Mouse (Mus musculus) thymus, adult 2 months (tissue): ENCODE results near the gene Rbm20. TPM values are rescaled to one million over a fixed set of nuclear protein-coding genes. Genes with fewer than 3 reads are reported as not detected.
A peak's percentile ranks its signal among the peaks of the same experiment; 100 is the strongest.

Source experiments
- DNase-seq: peaks from one replicate; pipeline ENCODE4 v3.0.0; 2021
- H3K27ac ChIP-seq: fragments of 200-500 bp; 2 replicates; pipeline ENCODE4 v1.5.1; 2012; ENCODE audit warnings: low read length, control low read depth; ENCODE audit not compliant: control insufficient read depth, insufficient read depth
- H3K27me3 ChIP-seq: fragments of 200-500 bp; 2 replicates; pipeline ENCODE4 v1.6.1; 2012; ENCODE audit warnings: mild to moderate bottlenecking, low read length, moderate library complexity, mixed read lengths; ENCODE audit not compliant: control insufficient read depth, insufficient read depth
- H3K36me3 ChIP-seq: fragments of 200-500 bp; 2 replicates; pipeline ENCODE4 v1.6.1; 2012; ENCODE audit warnings: mild to moderate bottlenecking, low read length, moderate library complexity; ENCODE audit not compliant: control insufficient read depth, insufficient read depth
- H3K4me1 ChIP-seq: fragments of 200-500 bp; replicated peaks from 2 replicates; pipeline ENCODE4 v1.6.1; 2012; ENCODE audit warnings: low read length; ENCODE audit not compliant: control insufficient read depth, insufficient read depth
- H3K4me3 ChIP-seq: fragments of 200-500 bp; 2 replicates; pipeline ENCODE4 v1.5.1; 2012; ENCODE audit warnings: mild to moderate bottlenecking, low read length, control low read depth, moderate library complexity; ENCODE audit not compliant: control insufficient read depth, insufficient read depth
- CTCF ChIP-seq: fragments of 200-500 bp; IDR thresholded peaks from 2 replicates; pipeline ENCODE4 v1.5.1; 2012; ENCODE audit warnings: mild to moderate bottlenecking, control low read depth, low read length, moderate library complexity, borderline replicate concordance; ENCODE audit not compliant: control insufficient read depth, poor library complexity, insufficient read depth; ENCODE audit errors: extremely low read depth
- POLR2A ChIP-seq: fragments of 200-500 bp; IDR thresholded peaks from 2 replicates; pipeline ENCODE4 v1.6.1; 2012; ENCODE audit warnings: mild to moderate bottlenecking, low read length, control low read depth, moderate library complexity; ENCODE audit not compliant: control insufficient read depth, poor library complexity, insufficient read depth; ENCODE audit errors: extremely low read depth
- WGBS: fragments of 180-500 bp; shearing (Covaris S2); methylation state at CpG from one replicate; pipeline ENCODE4 v1.1.7; 2018; 5-methylcytosine and 5-hydroxymethylcytosine counted together
- polyA plus RNA-seq: library from polyadenylated mRNA; depleted of rRNA; stranded (reverse); fragments of >200 nt; gene quantifications from 2 replicates; pipeline ENCODE4 v1.2.3, GENCODE M21; 2012; rRNA removed

The Rbm20 gene
- polyA plus RNA-seq = 1.4 and 9.8 TPM in 2 replicates

- peak; percentile 35 for DNase-seq
- 2% methylated on average over 79 of the region's 82 CpGs for WGBS
- H3K27me3 ChIP-seq = peaks cover 13% of the 10 kb centered on the region
- no peak within 1 kb of the TSS for H3K27ac ChIP-seq
- H3K4me1 ChIP-seq = peaks cover 15% of the 10 kb centered on the region
- no peak for TF ChIP-seq CTCF
- no peak for TF ChIP-seq POLR2A
- H3K4me3 ChIP-seq = peak within 1 kb of the TSS; percentile 22
- H3K36me3 ChIP-seq = no peaks in the 10 kb centered on the region
Observed at GRCm38 (mm10) chr19:53676718-53677634, at the start of gene Rbm20. Rbm20 (plus strand) TSS chr19:53677306.

- no peak for DNase-seq
- no peaks in the 10 kb centered on the region for H3K4me1 ChIP-seq
- no peaks in the 10 kb centered on the region for H3K27me3 ChIP-seq
- H3K27ac ChIP-seq = no peak overlapping the region
- H3K36me3 ChIP-seq = peaks cover 70% of the 10 kb centered on the region
- TF ChIP-seq POLR2A = no peak
- no peak for TF ChIP-seq CTCF
- WGBS = 93% methylated on average over 2 of the region's 2 CpGs
- no peak overlapping the region for H3K4me3 ChIP-seq
Observed at GRCm38 (mm10) chr19:53638041-53638440, 39.1 kb upstream of the Rbm20 start.

GRCm38 (mm10) chr19:53638727-53639126, 38.4 kb upstream of the Rbm20 start:
- no peak for TF ChIP-seq POLR2A
- TF ChIP-seq CTCF = no peak
- Histone ChIP-seq H3K36me3 (peaks cover 72% of the 10 kb centered on the region), H3K27ac (no peak overlapping the region), H3K4me1 (no peaks in the 10 kb centered on the region), H3K27me3 (no peaks in the 10 kb centered on the region), H3K4me3 (no peak overlapping the region)
- DNase-seq = no peak
- WGBS = 93% methylated on average over 8 of the region's 8 CpGs

- TF ChIP-seq CTCF (no peak), POLR2A (no peak)
- no peak for DNase-seq
- 94% methylated on average over 9 of the region's 9 CpGs for WGBS
- Histone ChIP-seq H3K27ac (no peak overlapping the region), H3K4me3 (no peak overlapping the region), H3K27me3 (no peaks in the 10 kb centered on the region), H3K4me1 (no peaks in the 10 kb centered on the region), H3K36me3 (peaks cover 61% of the 10 kb centered on the region)
Observed at GRCm38 (mm10) chr19:53644020-53644595, 33.0 kb upstream of the Rbm20 start.

GRCm38 (mm10) chr19:53647301-53647700, 29.8 kb upstream of the Rbm20 start:
- TF ChIP-seq POLR2A = no peak
- 96% methylated on average over 9 of the region's 9 CpGs for WGBS
- no peak for DNase-seq

GRCm38 (mm10) chr19:53648056-53648455, 29.1 kb upstream of the Rbm20 start:
- Histone ChIP-seq H3K27me3 (no peaks in the 10 kb centered on the region), H3K36me3 (peaks cover 28% of the 10 kb centered on the region), H3K4me3 (no peak overlapping the region), H3K4me1 (no peaks in the 10 kb centered on the region), H3K27ac (no peak overlapping the region)
- TF ChIP-seq POLR2A = no peak
- no peak for TF ChIP-seq CTCF
- WGBS = 52% methylated on average over 5 of the region's 5 CpGs
- DNase-seq = no peak

More at GRCm38 (mm10) chr19:53647301-53647700, 29.8 kb upstream of the Rbm20 start:
- H3K27me3 ChIP-seq = no peaks in the 10 kb centered on the region
- peaks cover 30% of the 10 kb centered on the region for H3K36me3 ChIP-seq
- no peak overlapping the region for H3K27ac ChIP-seq
- no peaks in the 10 kb centered on the region for H3K4me1 ChIP-seq
- H3K4me3 ChIP-seq = no peak overlapping the region
